Mouse (Mus musculus) midbrain, embryonic 10.5 days (tissue): ENCODE measurements around the gene Apoa5. TPM values are rescaled to one million over a fixed set of nuclear protein-coding genes. Genes with fewer than 3 reads are reported as not detected.

Source experiments
- DNase-seq: peaks from one replicate; pipeline ENCODE4 v3.0.0-alpha.2; 2017; ENCODE audit warnings: low spot score
- H3K27ac ChIP-seq: fragments of 300-500 bp; sonication (generic); replicated peaks from 2 replicates; pipeline ENCODE4 v1.5.1; 2016; ENCODE audit warnings: mild to moderate bottlenecking
- H3K27me3 ChIP-seq: fragments of 300-500 bp; sonication (generic); 2 replicates; pipeline ENCODE4 v1.6.1; 2016; ENCODE audit warnings: low read depth, mild to moderate bottlenecking; ENCODE audit not compliant: poor library complexity, severe bottlenecking
- H3K36me3 ChIP-seq: fragments of 300-500 bp; sonication (generic); 2 replicates; pipeline ENCODE4 v1.6.1; 2016; ENCODE audit warnings: mild to moderate bottlenecking, moderate library complexity
- H3K4me1 ChIP-seq: fragments of 300-500 bp; sonication (generic); 2 replicates; pipeline ENCODE4 v1.6.1; 2016
- H3K4me3 ChIP-seq: fragments of 300-500 bp; sonication (generic); 2 replicates; pipeline ENCODE4 v1.5.1; 2016; ENCODE audit warnings: mild to moderate bottlenecking, moderate library complexity
- H3K9me3 ChIP-seq: fragments of 300-500 bp; sonication (generic); replicated peaks from 2 replicates; pipeline ENCODE4 v1.6.1; 2016; ENCODE audit warnings: mild to moderate bottlenecking
- WGBS: fragments of 180-500 bp; shearing (Covaris S2); methylation state at CpG from one replicate; pipeline ENCODE4 v1.1.7; 2016; 5-methylcytosine and 5-hydroxymethylcytosine counted together
- polyA plus RNA-seq: library from polyadenylated mRNA; unstranded; fragments of >200 nt; fragmentation: Nextera tagmentation; extraction: Ambion mirVana; gene quantifications from 2 replicates; pipeline ENCODE4 v1.2.1, GENCODE M21; 2016

The Apoa5 gene
- polyA plus RNA-seq, 1 experiment from 2014 or later = not detected

GRCm38 (mm10) chr9:46272677-46273454 lies 4.4 kb downstream of the Apoa5 start, which contains the start of gene Zpr1:
TSS of gene Zpr1 (plus strand) at chr9:46273064.
- Histone ChIP-seq H3K27ac (peak within 1 kb of the TSS; percentile 82), H3K27me3 (peaks cover 39% of the 10 kb centered on the region), H3K36me3 (peaks cover 36% of the 10 kb centered on the region), H3K9me3 (no peaks in the 10 kb centered on the region), H3K4me3 (peak within 1 kb of the TSS; percentile 82), H3K4me1 (peaks cover 18% of the 10 kb centered on the region)
- WGBS = 6% methylated on average over 45 of the region's 45 CpGs
- DNase-seq = peak; percentile 92

DNA sequence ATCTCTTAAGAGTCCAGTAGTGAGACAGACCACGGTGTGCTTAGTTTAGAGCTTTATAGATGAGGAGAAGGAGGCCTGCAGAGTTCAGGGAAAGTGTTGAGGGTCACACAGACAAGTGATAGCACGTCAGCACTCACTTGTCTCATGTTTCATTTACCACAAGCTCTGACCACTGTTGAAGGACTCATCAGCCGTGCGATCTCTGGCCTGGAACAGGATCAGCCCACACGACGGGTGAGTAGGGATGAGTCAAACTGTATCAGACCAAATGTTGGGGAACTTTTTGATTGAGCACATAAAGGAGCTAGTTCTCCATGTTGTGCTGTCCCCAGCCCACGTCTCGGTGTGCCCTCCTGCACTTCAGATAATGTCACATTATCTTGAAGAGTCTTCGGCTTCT lies 6.1 kb downstream of the Apoa5 start:
- 94% methylated on average over 9 of the region's 9 CpGs for WGBS
- H3K36me3 ChIP-seq = peaks cover 50% of the 10 kb centered on the region
- H3K4me3 ChIP-seq = peak overlapping the region; percentile 82; the same call in 1 of the 2 replicates
- DNase-seq = no peak
- peaks cover 23% of the 10 kb centered on the region for H3K27me3 ChIP-seq
- peaks cover 18% of the 10 kb centered on the region for H3K4me1 ChIP-seq
- no peak overlapping the region for H3K27ac ChIP-seq
- no peaks in the 10 kb centered on the region for H3K9me3 ChIP-seq

DNA sequence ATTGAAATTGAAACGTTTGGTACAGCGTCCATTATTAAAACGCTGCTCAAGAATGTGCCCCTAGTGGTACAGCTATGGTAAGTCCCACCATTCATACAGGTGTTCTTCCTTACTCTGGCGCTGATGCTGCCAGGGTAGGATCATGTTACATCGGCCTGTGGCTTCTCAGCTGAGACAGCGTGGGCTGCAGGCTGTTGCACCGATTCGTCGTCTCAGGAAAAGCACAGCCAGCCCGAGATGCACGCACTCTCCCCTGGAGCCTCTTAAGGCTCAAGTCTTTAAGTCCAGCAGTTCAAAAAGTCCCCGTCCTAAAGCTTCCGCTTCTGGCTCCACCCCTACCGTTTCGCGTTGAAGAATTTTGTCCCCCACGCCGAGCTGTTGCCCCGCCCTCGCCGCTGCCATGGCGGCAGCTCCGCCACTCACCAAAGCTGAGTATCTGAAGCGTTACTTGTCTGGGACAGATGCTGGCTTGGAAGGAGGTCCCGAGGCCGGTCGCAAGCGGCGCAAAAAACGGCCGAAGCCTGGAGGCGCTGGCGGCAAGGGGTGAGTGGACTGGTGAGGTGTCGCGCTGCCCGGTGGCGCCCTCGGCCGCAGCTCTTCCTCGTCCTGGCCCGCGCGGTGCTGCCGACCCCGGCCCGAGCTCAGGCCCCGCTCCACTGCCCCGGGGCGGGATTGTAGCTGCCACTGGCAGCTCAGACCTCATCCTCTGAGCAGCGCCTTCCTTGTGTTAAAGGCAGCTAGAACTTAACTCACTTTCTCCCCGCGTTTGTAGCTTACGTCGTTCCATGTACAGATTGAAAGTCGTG lies 14.4 kb downstream of the Apoa5 start, which contains the start of gene Bud13:
Gene Bud13, plus strand, starts transcription at position 378 of the 806 bp plus-strand sequence.
- H3K9me3 ChIP-seq = no peaks in the 10 kb centered on the region
- peaks cover 61% of the 10 kb centered on the region for H3K36me3 ChIP-seq
- H3K4me1 ChIP-seq = peaks cover 18% of the 10 kb centered on the region
- no peaks in the 10 kb centered on the region for H3K27me3 ChIP-seq
- under 1% methylated on average over 55 of the region's 55 CpGs for WGBS
- DNase-seq = peak; percentile 92
- H3K27ac ChIP-seq = peak within 1 kb of the TSS; percentile 89
- peak within 1 kb of the TSS; percentile 90 for H3K4me3 ChIP-seq

GRCm38 (mm10) chr9:46298381-46298780 lies 29.9 kb downstream of the Apoa5 start:
- Histone ChIP-seq H3K36me3 (peaks cover 62% of the 10 kb centered on the region), H3K4me3 (no peak overlapping the region), H3K27me3 (no peaks in the 10 kb centered on the region), H3K4me1 (no peaks in the 10 kb centered on the region), H3K9me3 (no peaks in the 10 kb centered on the region), H3K27ac (no peak overlapping the region)
- WGBS = 91% methylated on average over 4 of the region's 4 CpGs
- no peak for DNase-seq

GRCm38 (mm10) chr9:46302142-46302541 lies 33.7 kb downstream of the Apoa5 start:
- Histone ChIP-seq H3K27me3 (no peaks in the 10 kb centered on the region), H3K4me1 (peaks cover 7% of the 10 kb centered on the region; the same call in 1 of the 2 replicates), H3K27ac (no peak overlapping the region), H3K4me3 (no peak overlapping the region), H3K36me3 (peaks cover 27% of the 10 kb centered on the region), H3K9me3 (no peaks in the 10 kb centered on the region)
- WGBS = 18% methylated on average over 2 of the region's 2 CpGs
- DNase-seq = peak; percentile 59

GRCm38 (mm10) chr9:46309121-46309520 lies 40.7 kb downstream of the Apoa5 start:
- DNase-seq = no peak
- no peaks in the 10 kb centered on the region for H3K9me3 ChIP-seq
- no peak overlapping the region for H3K27ac ChIP-seq
- 14% methylated on average over 7 of the region's 7 CpGs for WGBS
- peaks cover 31% of the 10 kb centered on the region for H3K27me3 ChIP-seq
- no peak overlapping the region for H3K4me3 ChIP-seq
- peaks cover 20% of the 10 kb centered on the region for H3K4me1 ChIP-seq
- no peaks in the 10 kb centered on the region for H3K36me3 ChIP-seq

GRCm38 (mm10) chr9:46314507-46314906 lies 46.1 kb downstream of the Apoa5 start:
- Histone ChIP-seq H3K27ac (no peak overlapping the region), H3K36me3 (no peaks in the 10 kb centered on the region), H3K9me3 (peaks cover 2% of the 10 kb centered on the region; the same call in 1 of the 2 replicates), H3K27me3 (peaks cover 24% of the 10 kb centered on the region), H3K4me1 (peaks cover 31% of the 10 kb centered on the region), H3K4me3 (no peak overlapping the region)
- 3% methylated on average over 4 of the region's 4 CpGs for WGBS
- peak; percentile 80 for DNase-seq

GRCm38 (mm10) chr9:46314921-46315320 lies 46.5 kb downstream of the Apoa5 start:
- Histone ChIP-seq H3K27ac (peak overlapping the region; percentile 72; the same call in 1 of the 2 replicates), H3K27me3 (peaks cover 20% of the 10 kb centered on the region), H3K9me3 (peaks cover 6% of the 10 kb centered on the region; the same call in 1 of the 2 replicates), H3K4me1 (peaks cover 30% of the 10 kb centered on the region), H3K4me3 (no peak overlapping the region), H3K36me3 (no peaks in the 10 kb centered on the region)
- 44% methylated on average over 2 of the region's 2 CpGs for WGBS
- no peak for DNase-seq

GRCm38 (mm10) chr9:46315807-46316365 lies 47.5 kb downstream of the Apoa5 start:
- Histone ChIP-seq H3K9me3 (peaks cover 13% of the 10 kb centered on the region; the same call in 1 of the 2 replicates), H3K4me3 (no peak overlapping the region), H3K27ac (peak overlapping the region; percentile 72), H3K4me1 (peaks cover 30% of the 10 kb centered on the region), H3K27me3 (peaks cover 19% of the 10 kb centered on the region), H3K36me3 (no peaks in the 10 kb centered on the region)
- peak; percentile 54 for DNase-seq
- 27% methylated on average over 11 of the region's 11 CpGs for WGBS

DNA sequence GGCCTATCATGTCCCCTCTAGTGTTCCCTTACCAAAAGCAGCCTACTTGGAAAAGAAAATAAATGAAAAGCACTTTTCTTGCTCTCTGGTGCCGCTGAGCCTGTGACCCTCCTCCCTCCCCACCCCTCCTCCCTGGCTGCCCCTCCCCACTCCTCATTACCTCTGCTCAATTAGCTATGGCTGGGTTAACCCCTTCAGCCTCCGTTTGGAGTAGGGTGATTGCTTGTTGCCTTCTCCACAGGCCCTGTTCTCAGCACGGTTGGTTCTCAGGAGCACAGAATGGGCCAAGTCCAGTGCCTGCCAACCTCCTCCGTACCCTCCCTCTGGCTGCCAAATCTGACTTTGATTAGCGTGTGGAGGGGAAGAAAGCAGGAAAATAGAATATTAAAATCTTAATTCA lies 48.0 kb downstream of the Apoa5 start:
- 16% methylated on average over 5 of the region's 5 CpGs for WGBS
- Histone ChIP-seq H3K4me3 (no peak overlapping the region), H3K27ac (peak overlapping the region; percentile 72), H3K27me3 (peaks cover 21% of the 10 kb centered on the region), H3K36me3 (no peaks in the 10 kb centered on the region), H3K4me1 (peaks cover 30% of the 10 kb centered on the region), H3K9me3 (peaks cover 13% of the 10 kb centered on the region; the same call in 1 of the 2 replicates)
- DNase-seq = no peak

DNA sequence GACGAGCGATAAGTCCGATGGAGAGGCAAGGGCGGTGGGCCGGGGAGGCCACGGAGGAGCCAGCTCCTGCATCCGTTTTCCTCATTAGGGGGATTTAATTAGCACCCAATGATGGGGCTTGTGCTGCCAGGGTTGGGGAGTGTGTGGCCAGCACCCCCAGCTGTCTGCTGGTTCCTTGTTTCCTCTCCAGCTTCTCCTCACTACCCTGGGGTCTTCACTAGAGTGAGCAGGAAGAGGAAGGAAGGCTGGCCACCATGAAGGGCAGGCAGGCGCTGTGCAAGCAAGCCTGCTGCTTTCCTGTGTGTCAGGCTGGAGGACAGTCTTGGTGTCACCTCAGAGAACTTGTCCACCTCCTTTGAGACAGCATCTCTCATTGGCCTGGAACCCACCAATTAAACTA lies 48.5 kb downstream of the Apoa5 start:
- no peak for DNase-seq
- H3K4me1 ChIP-seq = peaks cover 30% of the 10 kb centered on the region
- H3K9me3 ChIP-seq = peaks cover 13% of the 10 kb centered on the region; the same call in 1 of the 2 replicates
- peaks cover 26% of the 10 kb centered on the region for H3K27me3 ChIP-seq
- H3K36me3 ChIP-seq = no peaks in the 10 kb centered on the region
- no peak overlapping the region; the same call in 1 of the 2 replicates for H3K27ac ChIP-seq
- H3K4me3 ChIP-seq = no peak overlapping the region
- 76% methylated on average over 8 of the region's 8 CpGs for WGBS

GRCm38 (mm10) chr9:46317957-46318356 lies 49.5 kb downstream of the Apoa5 start:
- no peak for DNase-seq
- Histone ChIP-seq H3K27ac (no peak overlapping the region), H3K4me1 (peaks cover 30% of the 10 kb centered on the region), H3K36me3 (no peaks in the 10 kb centered on the region), H3K4me3 (no peak overlapping the region), H3K9me3 (peaks cover 13% of the 10 kb centered on the region; the same call in 1 of the 2 replicates), H3K27me3 (peaks cover 34% of the 10 kb centered on the region)
- 84% methylated on average over 3 of the region's 3 CpGs for WGBS
